Mouse (Mus musculus) heart, embryonic 14.5 days (tissue): ENCODE measurements around the gene Taf6. TPM values are rescaled to one million over a fixed set of nuclear protein-coding genes. Genes with fewer than 3 reads are reported as not detected.
"Not testable (repeated sequence)": the region's sequence is repeated elsewhere in the genome, so short reads cannot be mapped to it uniquely, and the experiment has no call there.

Experiments
- ATAC-seq: fragments of 200-750 bp; cut with Nextera tagmentation; 2 replicates; pipeline ENCODE4 v1.8.0; 2017; ENCODE audit warnings: low read depth, moderate TSS enrichment; ENCODE audit not compliant: insufficient number of reproducible peaks, insufficient read depth, low FRiP score
- H3K27ac ChIP-seq, 2 experiments: fragments of 200-500 bp in 1 of 2; fragments of 300-500 bp in 1 of 2; sonication (generic) in 1 of 2; replicated peaks in 1 of 2; 2 replicates each; pipeline ENCODE4 v1.5.1; 2012 to 2014; ENCODE audit warnings: low read depth in 2 of 2, low read length in 2 of 2, control low read depth in 1 of 2, mild to moderate bottlenecking in 1 of 2, mixed read lengths in 1 of 2; ENCODE audit not compliant: control insufficient read depth in 1 of 2, insufficient read depth in 1 of 2
- H3K27me3 ChIP-seq: fragments of 300-500 bp; sonication (generic); 2 replicates; pipeline ENCODE4 v1.6.1; 2014; ENCODE audit warnings: mild to moderate bottlenecking, low read length, control low read depth; ENCODE audit not compliant: control insufficient read depth, insufficient read depth
- H3K36me3 ChIP-seq: fragments of 300-500 bp; sonication (generic); 2 replicates; pipeline ENCODE4 v1.6.1; 2014; ENCODE audit warnings: mild to moderate bottlenecking, control low read depth, low read length, mixed read lengths; ENCODE audit not compliant: control insufficient read depth, insufficient read depth
- H3K4me1 ChIP-seq, 2 experiments: fragments of 200-500 bp in 1 of 2; fragments of 300-500 bp in 1 of 2; sonication (generic) in 1 of 2; 2 replicates each; pipeline ENCODE4 v1.6.1; 2012 to 2014; ENCODE audit warnings: low read length in 2 of 2, control low read depth in 1 of 2, mixed read lengths in 1 of 2; ENCODE audit not compliant: control insufficient read depth in 2 of 2, insufficient read depth in 2 of 2
- H3K4me2 ChIP-seq: fragments of 300-500 bp; sonication (generic); 2 replicates; pipeline ENCODE4 v1.6.1; 2014; ENCODE audit warnings: mild to moderate bottlenecking, low read length
- H3K4me3 ChIP-seq, 2 experiments: fragments of 200-500 bp in 1 of 2; fragments of 300-500 bp in 1 of 2; sonication (generic) in 1 of 2; 2 replicates each; pipeline ENCODE4 v1.5.1; 2012 to 2014; ENCODE audit warnings: low read length in 2 of 2, mild to moderate bottlenecking in 2 of 2, control low read depth in 1 of 2, low read depth in 1 of 2, moderate library complexity in 1 of 2; ENCODE audit not compliant: control insufficient read depth in 1 of 2, insufficient read depth in 1 of 2
- H3K9ac ChIP-seq: fragments of 300-500 bp; sonication (generic); 2 replicates; pipeline ENCODE4 v1.6.1; 2014; ENCODE audit warnings: mild to moderate bottlenecking, low read length
- H3K9me3 ChIP-seq: fragments of 300-500 bp; sonication (generic); 2 replicates; pipeline ENCODE4 v1.6.1; 2016; ENCODE audit warnings: low read length, control low read depth; ENCODE audit not compliant: control insufficient read depth
- WGBS: fragments of 180-500 bp; shearing (Covaris S2); extraction: QIAGEN DNeasy Blood & Tissue Kit; methylation state at CpG from one replicate; pipeline ENCODE4 v1.1.7; 2014; 5-methylcytosine and 5-hydroxymethylcytosine counted together
- polyA plus RNA-seq: library from polyadenylated mRNA; unstranded; fragments of >200 nt; fragmentation: Nextera tagmentation; extraction: Ambion mirVana; gene quantifications from 2 replicates; pipeline ENCODE4 v1.2.1, GENCODE M21; 2014

The Taf6 gene
- polyA plus RNA-seq, 1 experiment from 2014 or later: 66.0 TPM

GRCm38 (mm10) chr5:138223287-138223686, 36.0 kb upstream of the Taf6 start:
- 41% methylated on average over 3 of the region's 3 CpGs for WGBS
- Histone ChIP-seq H3K9me3 (no peaks in the 10 kb centered on the region), H3K4me2 (no peak overlapping the region), H3K4me1 (no peaks in the 10 kb centered on the region), H3K36me3 (no peaks in the 10 kb centered on the region), H3K9ac (no peak overlapping the region), H3K4me3 (no peak overlapping the region), H3K27ac (no peak overlapping the region), H3K27me3 (no peaks in the 10 kb centered on the region)
- no peak for ATAC-seq

GRCm38 (mm10) chr5:138222111-138222510, 34.9 kb upstream of the Taf6 start:
- no peaks in the 10 kb centered on the region for H3K27me3 ChIP-seq
- ATAC-seq: no peak
- no peak overlapping the region for H3K9ac ChIP-seq
- no peaks in the 10 kb centered on the region for H3K4me1 ChIP-seq
- H3K36me3 ChIP-seq: no peaks in the 10 kb centered on the region
- no peak overlapping the region for H3K27ac ChIP-seq
- no peak overlapping the region for H3K4me3 ChIP-seq
- 22% methylated on average over 4 of the region's 4 CpGs for WGBS
- H3K9me3 ChIP-seq: no peaks in the 10 kb centered on the region
- no peak overlapping the region for H3K4me2 ChIP-seq

- 71% methylated on average over 2 of the region's 2 CpGs for WGBS
- Histone ChIP-seq H3K9ac (no peak overlapping the region), H3K4me2 (no peak overlapping the region), H3K27me3 (no peaks in the 10 kb centered on the region), H3K4me3 (no peak overlapping the region), H3K4me1 (no peaks in the 10 kb centered on the region), H3K36me3 (no peaks in the 10 kb centered on the region), H3K27ac (no peak overlapping the region), H3K9me3 (peaks cover 5% of the 10 kb centered on the region; the same call in 1 of the 2 replicates)
- no peak for ATAC-seq
Measured at GRCm38 (mm10) chr5:138219864-138220263, 32.6 kb upstream of the Taf6 start.

- not testable (repeated sequence) for H3K9me3 ChIP-seq, H3K4me2 ChIP-seq, ATAC-seq, H3K36me3 ChIP-seq, H3K27me3 ChIP-seq, H3K9ac ChIP-seq, H3K4me3 ChIP-seq, H3K27ac ChIP-seq, H3K4me1 ChIP-seq
- 91% methylated on average over 13 of the region's 13 CpGs for WGBS
Measured at GRCm38 (mm10) chr5:138216632-138217031, 29.4 kb upstream of the Taf6 start.

DNA sequence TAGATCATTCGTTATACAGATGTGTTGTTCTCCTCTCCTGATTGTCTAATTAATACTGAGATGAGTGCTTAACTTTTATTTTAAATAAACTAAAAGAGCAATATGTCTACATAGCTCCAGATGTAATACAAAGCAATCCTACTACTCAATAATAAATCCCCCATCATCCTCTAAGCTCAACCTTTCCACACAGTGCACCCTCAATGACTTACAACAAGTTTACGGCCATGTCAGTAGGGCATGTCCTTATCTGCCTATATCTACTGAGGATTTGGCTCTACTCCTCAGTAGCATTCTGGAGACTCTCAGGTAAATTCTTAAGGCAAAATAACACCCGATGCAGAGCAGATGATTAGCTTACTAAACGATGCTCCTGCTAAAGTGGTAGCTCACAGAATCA, 20.6 kb upstream of the Taf6 start:
- WGBS: 73% methylated on average over 4 of the region's 4 CpGs
- H3K27me3 ChIP-seq: no peaks in the 10 kb centered on the region
- H3K36me3 ChIP-seq: no peaks in the 10 kb centered on the region
- no peak overlapping the region for H3K27ac ChIP-seq
- H3K9ac ChIP-seq: no peak overlapping the region
- H3K9me3 ChIP-seq: peaks cover 17% of the 10 kb centered on the region
- no peaks in the 10 kb centered on the region for H3K4me1 ChIP-seq
- H3K4me3 ChIP-seq: no peak overlapping the region
- H3K4me2 ChIP-seq: no peak overlapping the region
- ATAC-seq: no peak

- no peaks in the 10 kb centered on the region for H3K4me1 ChIP-seq
- no peaks in the 10 kb centered on the region for H3K27me3 ChIP-seq
- WGBS: 82% methylated on average over 1 of the region's 1 CpGs
- no peak overlapping the region for H3K27ac ChIP-seq
- no peak overlapping the region for H3K9ac ChIP-seq
- H3K4me3 ChIP-seq: no peak overlapping the region
- H3K4me2 ChIP-seq: no peak overlapping the region
- peaks cover 17% of the 10 kb centered on the region for H3K9me3 ChIP-seq
- no peak for ATAC-seq
- H3K36me3 ChIP-seq: no peaks in the 10 kb centered on the region
Measured at GRCm38 (mm10) chr5:138207253-138207652, 20.0 kb upstream of the Taf6 start.

GRCm38 (mm10) chr5:138202086-138202485, 14.8 kb upstream of the Taf6 start:
- WGBS: 82% methylated on average over 3 of the region's 3 CpGs
- Histone ChIP-seq H3K9ac (no peak overlapping the region), H3K4me1 (no peaks in the 10 kb centered on the region), H3K4me2 (no peak overlapping the region), H3K36me3 (no peaks in the 10 kb centered on the region), H3K9me3 (peaks cover 14% of the 10 kb centered on the region), H3K27me3 (no peaks in the 10 kb centered on the region), H3K27ac (no peak overlapping the region), H3K4me3 (no peak overlapping the region)
- no peak for ATAC-seq

- H3K4me3 ChIP-seq: no peak overlapping the region
- H3K9me3 ChIP-seq: peaks cover 6% of the 10 kb centered on the region; the same call in 1 of the 2 replicates
- peaks cover 2 to 3% of the 10 kb centered on the region in 2 experiments; a peak in 1 of 4 replicates for H3K4me1 ChIP-seq
- no peak overlapping the region for H3K4me2 ChIP-seq
- ATAC-seq: no peak
- H3K27me3 ChIP-seq: no peaks in the 10 kb centered on the region
- no peak overlapping the region for H3K9ac ChIP-seq
- H3K27ac ChIP-seq: no peak overlapping the region
- no peaks in the 10 kb centered on the region for H3K36me3 ChIP-seq
- WGBS: 0% methylated on average over 1 of the region's 1 CpGs
Measured at GRCm38 (mm10) chr5:138199576-138199975, 12.3 kb upstream of the Taf6 start.
